Mouse (Mus musculus) MN1 (cell line): Measurements from ENCODE around the gene Ncbp3.

Source experiments
- DNase-seq: peaks from one replicate; pipeline ENCODE4 v3.0.0-alpha.2; 2016; ENCODE audit warnings: low spot score

Gene Ncbp3

DNA sequence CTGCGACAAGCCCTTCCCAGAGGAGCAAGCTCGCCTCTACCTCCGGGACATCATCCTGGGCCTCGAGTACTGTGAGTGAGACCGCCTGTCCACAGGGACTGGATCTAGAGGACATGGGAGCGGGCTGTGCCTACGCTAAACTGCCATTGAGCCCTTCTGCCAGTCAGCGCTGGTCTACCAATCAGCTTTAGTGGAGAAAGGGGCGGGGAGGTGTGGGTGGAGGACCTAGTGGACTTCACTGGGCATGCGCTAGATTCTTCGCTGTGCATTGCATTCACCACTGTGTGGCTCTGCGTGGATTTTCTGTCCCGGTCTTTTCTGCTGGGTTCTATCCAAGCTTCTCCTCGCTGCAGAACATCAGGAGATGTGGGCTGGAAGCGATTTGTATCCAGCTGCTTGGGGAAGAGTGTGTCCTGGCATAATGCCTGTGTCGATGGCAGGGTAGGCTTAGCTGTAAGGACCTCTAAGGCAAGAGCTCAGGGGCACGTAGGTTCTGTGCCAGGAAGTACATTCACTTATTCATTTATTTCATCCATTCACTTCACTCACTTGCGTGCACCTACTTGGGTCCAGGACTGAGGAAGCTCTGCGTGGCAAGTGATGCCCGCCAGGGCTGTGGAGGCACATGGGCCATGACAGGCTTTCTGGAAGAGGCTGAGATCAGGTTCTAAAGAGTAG is 16.6 kb upstream of the Ncbp3 start:
- no peak for DNase-seq

DNA sequence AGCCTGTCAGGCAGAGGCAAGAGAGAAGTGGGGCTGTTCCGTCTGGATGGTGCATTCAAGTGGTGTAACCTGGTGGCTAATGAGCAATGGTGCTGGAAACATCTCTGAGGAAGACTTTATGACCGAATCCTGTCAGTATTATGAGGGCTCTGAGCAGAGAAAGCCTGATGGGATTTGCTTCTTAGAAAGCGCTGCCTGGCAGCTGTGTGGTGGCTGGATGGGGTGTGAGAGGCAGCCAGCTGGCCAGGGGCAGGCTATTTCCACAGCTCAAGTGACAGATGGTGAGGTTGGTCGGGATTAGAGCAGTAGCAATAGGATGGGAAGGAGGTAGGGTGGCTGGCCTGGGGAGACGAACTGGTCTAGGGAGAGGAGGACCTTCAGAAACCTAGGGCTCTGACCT is 16.0 kb upstream of the Ncbp3 start:
- no peak for DNase-seq

GRCm38 (mm10) chr11:73036077-73036476 is 11.5 kb upstream of the Ncbp3 start:
- no peak for DNase-seq

DNA sequence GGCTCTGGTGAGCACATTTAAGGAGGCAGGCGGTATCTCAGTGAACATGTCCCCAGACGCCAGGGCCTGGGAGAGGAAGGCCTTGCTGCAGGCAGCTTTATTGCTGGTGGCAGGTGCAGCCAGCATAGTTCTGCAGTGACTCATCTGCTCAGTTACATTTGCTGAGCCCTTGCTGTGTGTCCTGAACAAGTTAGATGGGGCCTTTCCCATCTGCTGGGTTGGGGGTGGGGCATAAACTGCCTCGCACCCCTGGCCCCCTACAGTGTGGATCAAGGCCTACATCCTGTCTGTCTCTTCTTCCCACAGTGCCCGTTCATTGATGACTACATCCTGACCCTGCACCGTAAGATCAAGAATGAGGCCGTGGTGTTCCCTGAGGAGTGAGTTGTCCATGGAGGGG is 10.7 kb upstream of the Ncbp3 start:
- DNase-seq = no peak

DNA sequence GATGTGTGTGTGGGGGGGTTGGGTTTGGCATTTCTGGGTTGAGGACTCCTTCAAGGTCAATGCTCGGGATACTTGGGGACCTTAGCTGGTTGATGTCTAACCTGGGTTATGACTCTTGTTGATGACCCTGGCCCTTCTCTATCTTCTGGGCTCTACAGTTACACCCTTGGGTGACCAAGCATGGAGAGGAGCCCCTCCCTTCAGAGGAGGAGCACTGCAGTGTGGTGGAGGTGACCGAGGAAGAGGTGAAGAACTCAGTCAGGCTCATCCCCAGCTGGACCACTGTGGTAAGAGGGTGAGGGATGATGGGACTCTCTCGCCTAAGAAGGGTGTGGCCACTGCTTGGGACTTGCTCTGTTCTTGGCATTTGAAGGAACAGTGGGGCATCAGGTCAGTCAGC is 9.9 kb upstream of the Ncbp3 start:
- no peak for DNase-seq

- DNase-seq = peak; percentile 78
Measured at GRCm38 (mm10) chr11:73039102-73039799, 8.3 kb upstream of the Ncbp3 start.

- DNase-seq = no peak
Measured at GRCm38 (mm10) chr11:73044229-73044755, 3.3 kb upstream of the Ncbp3 start.

DNA sequence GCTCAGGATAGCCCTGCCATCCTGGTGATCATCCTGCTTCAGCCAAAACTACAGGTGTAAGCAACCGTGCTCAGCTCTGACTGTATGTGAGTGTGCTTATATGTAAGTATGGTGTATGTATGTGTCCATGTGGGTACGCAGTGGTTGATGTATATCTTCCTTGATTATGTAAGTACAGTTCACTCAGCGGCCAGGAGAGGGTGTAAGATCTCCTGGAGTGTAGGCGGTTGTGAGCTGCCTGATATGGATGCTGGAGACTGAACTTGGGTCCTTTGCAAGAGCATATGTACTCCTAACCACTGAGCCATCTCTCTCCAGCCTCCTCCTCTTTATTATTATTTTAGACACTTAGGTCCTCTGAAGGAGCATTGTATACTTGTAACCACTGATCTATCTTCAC is 2.8 kb upstream of the Ncbp3 start:
- DNase-seq = no peak

- no peak for DNase-seq
Measured at GRCm38 (mm10) chr11:73048030-73048876, 670 bp downstream of the Ncbp3 start.

DNA sequence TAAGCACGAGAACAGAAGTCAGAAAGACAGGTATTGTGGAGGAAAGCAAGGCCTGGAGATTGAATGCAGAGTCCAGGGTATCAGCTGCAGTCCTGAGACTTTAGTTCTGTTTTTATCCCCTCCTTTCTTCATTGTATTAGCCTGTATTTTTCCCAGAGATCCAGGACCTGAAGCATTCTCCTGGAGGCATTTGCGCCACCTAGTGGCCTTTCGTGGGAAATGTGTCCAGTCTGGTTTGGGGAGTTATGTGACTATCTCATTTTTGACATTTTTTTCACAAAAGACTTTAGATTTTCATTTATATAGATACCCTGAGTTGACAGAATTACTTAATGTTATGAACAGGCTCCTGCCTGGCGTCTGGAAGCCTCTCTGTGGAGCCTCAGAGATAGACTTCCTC is 1.8 kb downstream of the Ncbp3 start:
- peak; percentile 86 for DNase-seq

- no peak for DNase-seq
Measured at GRCm38 (mm10) chr11:73052795-73053194, 5.2 kb downstream of the Ncbp3 start.

- no peak for DNase-seq
Measured at GRCm38 (mm10) chr11:73057701-73058100, 10.1 kb downstream of the Ncbp3 start.

DNA sequence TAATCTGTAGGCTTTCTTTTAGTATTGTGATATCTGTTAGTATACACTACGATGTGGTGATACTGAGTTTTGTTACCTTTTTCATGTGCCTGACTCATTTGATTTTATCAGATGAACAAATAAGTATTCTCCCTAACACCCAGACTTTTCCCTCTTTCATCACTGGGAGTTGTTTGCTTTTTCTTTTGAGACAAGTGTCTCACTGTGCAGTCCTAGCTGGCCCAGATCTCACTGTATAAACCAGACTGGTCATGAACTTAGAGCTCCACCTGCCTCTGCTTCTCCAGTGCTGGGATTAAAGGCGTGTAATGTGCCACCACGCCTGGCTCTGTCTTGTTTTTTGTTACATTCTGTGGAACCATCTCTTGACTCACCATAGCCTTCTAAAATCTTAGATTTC is 12.0 kb downstream of the Ncbp3 start:
- no peak for DNase-seq

DNA sequence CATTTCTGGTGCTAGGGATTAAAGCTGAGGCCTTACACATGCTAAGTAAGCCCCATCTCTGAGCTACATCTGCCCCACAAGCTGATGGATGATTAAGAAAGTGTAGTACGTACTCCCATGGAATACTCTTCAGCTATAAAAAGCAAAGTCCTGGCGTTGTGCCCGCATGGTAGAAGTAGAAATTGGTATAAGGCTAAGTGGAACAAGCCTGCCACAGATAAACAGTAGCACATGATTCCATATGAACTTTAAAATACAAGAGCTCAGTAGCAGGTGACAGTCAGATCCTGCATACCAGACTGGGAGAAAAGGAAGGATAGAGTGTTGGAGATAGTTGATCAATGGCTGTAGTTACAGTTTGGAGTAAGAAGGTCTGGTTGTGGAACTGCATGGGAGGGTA is 13.8 kb downstream of the Ncbp3 start:
- no peak for DNase-seq

GRCm38 (mm10) chr11:73071839-73072238 is 24.3 kb downstream of the Ncbp3 start:
- peak; percentile 13 for DNase-seq

GRCm38 (mm10) chr11:73076295-73076694 is 28.7 kb downstream of the Ncbp3 start:
- DNase-seq = no peak

DNA sequence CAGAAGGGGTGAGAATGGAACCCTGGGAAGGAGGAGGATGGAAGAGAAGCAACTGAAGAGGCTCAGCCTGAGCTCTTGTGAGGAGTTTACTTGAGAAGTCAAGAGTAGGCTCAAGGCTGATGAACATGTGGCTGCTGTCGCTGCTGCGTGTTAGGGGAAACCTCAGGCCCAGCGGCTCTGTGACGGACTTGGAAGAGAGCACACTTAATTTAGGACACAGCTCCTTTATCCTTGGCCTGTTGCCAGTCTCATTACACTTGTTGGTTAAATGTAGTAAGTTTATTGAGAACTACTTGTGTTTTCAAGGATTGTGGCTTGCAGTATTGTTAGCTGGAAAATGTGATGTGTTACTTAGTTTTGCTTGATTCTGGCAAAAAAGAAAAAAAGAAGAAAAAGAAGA is 29.1 kb downstream of the Ncbp3 start:
- peak; percentile 9 for DNase-seq

- DNase-seq = peak; percentile 46
Measured at GRCm38 (mm10) chr11:73077211-73077720, 29.7 kb downstream of the Ncbp3 start.

DNA sequence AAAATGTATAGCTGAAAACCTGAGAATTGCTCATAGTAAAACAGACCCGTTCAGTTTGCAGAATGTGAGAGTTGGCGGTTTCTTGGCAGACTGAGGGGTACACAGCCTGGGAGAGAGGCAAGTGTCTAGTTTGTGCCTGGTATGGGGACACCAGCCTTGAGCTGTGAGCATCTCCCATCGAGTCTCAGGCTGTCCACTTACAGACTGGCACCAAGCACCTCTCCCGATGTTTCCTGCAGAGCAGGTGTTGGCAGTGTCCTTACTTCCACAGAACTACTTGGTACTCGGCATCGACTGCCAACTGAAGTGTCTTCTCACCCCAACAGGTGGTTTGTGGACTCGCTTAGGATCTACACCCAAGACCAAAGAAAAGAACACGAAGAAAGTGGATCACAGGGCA is 31.0 kb downstream of the Ncbp3 start:
- no peak for DNase-seq

- no peak for DNase-seq
Measured at GRCm38 (mm10) chr11:73080306-73080705, 32.7 kb downstream of the Ncbp3 start.

- DNase-seq = no peak
Measured at GRCm38 (mm10) chr11:73084303-73084702, 36.7 kb downstream of the Ncbp3 start.

DNA sequence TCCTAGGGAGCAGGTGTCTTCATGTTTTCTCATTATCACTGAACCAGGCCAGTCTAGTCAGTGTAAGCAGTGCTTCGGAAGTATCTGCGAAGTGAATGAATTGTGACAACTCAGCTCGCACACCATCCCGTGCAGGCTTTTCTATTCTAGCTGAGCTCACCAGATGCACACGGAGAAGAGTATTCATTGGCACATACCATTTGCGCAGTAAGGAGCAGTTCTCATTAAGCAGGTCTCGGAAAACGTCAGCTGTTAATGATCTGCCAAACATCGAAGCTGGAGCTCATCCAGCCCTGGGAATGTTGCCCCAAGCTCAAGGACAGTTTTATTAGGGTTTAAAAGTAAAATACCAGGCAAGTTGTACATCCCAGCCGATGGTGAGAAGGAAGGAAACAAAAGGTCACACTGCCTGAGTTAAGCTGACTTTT is 37.2 kb downstream of the Ncbp3 start:
- DNase-seq = no peak
